Mouse (Mus musculus) lung, embryonic 15.5 days (tissue): ENCODE results near the gene Pcnx2. TPM values are rescaled to one million over a fixed set of nuclear protein-coding genes. Genes with fewer than 3 reads are reported as not detected.

ENCODE experiments used
- ATAC-seq: fragments of 200-750 bp; cut with Nextera tagmentation; 2 replicates; pipeline ENCODE4 v1.8.0; 2017; ENCODE audit warnings: moderate number of reproducible peaks, borderline replicate concordance; ENCODE audit not compliant: low FRiP score, low TSS enrichment; ENCODE audit errors: extremely low read depth
- H3K27ac ChIP-seq: fragments of 300-500 bp; sonication (generic); 2 replicates; pipeline ENCODE4 v1.5.1; 2015; ENCODE audit warnings: moderate library complexity, mild to moderate bottlenecking, inconsistent platforms
- H3K27me3 ChIP-seq: fragments of 300-500 bp; sonication (generic); 2 replicates; pipeline ENCODE4 v1.6.1; 2015; ENCODE audit warnings: inconsistent platforms
- H3K36me3 ChIP-seq: fragments of 300-500 bp; sonication (generic); 2 replicates; pipeline ENCODE4 v1.6.1; 2015; ENCODE audit warnings: inconsistent platforms
- H3K4me1 ChIP-seq: fragments of 300-500 bp; sonication (generic); 2 replicates; pipeline ENCODE4 v1.6.1; 2015; ENCODE audit warnings: inconsistent platforms
- H3K4me2 ChIP-seq: fragments of 300-500 bp; sonication (generic); 2 replicates; pipeline ENCODE4 v1.6.1; 2015; ENCODE audit warnings: inconsistent platforms, mild to moderate bottlenecking, moderate library complexity
- H3K4me3 ChIP-seq: fragments of 300-500 bp; sonication (generic); 2 replicates; pipeline ENCODE4 v1.5.1; 2015; ENCODE audit warnings: mild to moderate bottlenecking, inconsistent platforms
- H3K9ac ChIP-seq: fragments of 300-500 bp; sonication (generic); 2 replicates; pipeline ENCODE4 v1.6.1; 2015; ENCODE audit warnings: inconsistent platforms
- H3K9me3 ChIP-seq: fragments of 300-500 bp; sonication (generic); 2 replicates; pipeline ENCODE4 v1.6.1; 2016; ENCODE audit warnings: inconsistent platforms
- WGBS: fragments of 180-500 bp; shearing (Covaris S2); methylation state at CpG from one replicate; pipeline ENCODE4 v1.1.7; 2015; 5-methylcytosine and 5-hydroxymethylcytosine counted together
- polyA plus RNA-seq: library from polyadenylated mRNA; unstranded; fragments of >200 nt; fragmentation: Nextera tagmentation; extraction: Ambion mirVana; gene quantifications from 2 replicates; pipeline ENCODE4 v1.2.1, GENCODE M21; 2015

Gene Pcnx2
- polyA plus RNA-seq, 1 experiment from 2014 or later = 0.36 TPM

DNA sequence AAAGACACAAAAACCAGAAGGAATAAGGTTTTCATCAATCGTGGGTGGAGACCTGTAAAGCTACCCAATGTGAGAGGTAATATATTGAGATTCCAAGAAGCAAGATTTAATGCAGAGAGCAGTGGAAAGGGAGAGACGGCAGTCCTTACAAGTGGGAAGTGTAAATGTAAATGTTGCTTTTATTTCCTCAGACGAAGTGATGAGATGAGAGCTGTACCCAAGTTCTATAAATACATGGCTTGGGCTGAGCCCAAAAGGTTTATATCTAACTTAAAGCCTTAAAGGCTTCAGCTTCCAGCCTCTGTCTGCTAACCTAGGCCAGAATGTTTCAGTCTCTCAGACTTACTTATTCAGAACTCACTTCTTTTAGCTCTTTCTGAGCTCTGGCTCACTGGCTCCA, 8.2 kb downstream of the Pcnx2 start:
- 52% methylated on average over 3 of the region's 3 CpGs for WGBS
- H3K4me3 ChIP-seq = no peak overlapping the region
- no peak overlapping the region for H3K27ac ChIP-seq
- H3K36me3 ChIP-seq = no peaks in the 10 kb centered on the region
- ATAC-seq = no peak
- H3K4me2 ChIP-seq = no peak overlapping the region
- H3K27me3 ChIP-seq = no peaks in the 10 kb centered on the region
- H3K9me3 ChIP-seq = peaks cover 3% of the 10 kb centered on the region; the same call in 1 of the 2 replicates
- H3K4me1 ChIP-seq = no peaks in the 10 kb centered on the region
- H3K9ac ChIP-seq = no peak overlapping the region

- H3K4me3 ChIP-seq = no peak overlapping the region
- no peak overlapping the region for H3K9ac ChIP-seq
- H3K9me3 ChIP-seq = peaks cover 4% of the 10 kb centered on the region; the same call in 1 of the 2 replicates
- H3K27me3 ChIP-seq = no peaks in the 10 kb centered on the region
- 70% methylated on average over 9 of the region's 9 CpGs for WGBS
- H3K36me3 ChIP-seq = no peaks in the 10 kb centered on the region
- H3K27ac ChIP-seq = no peak overlapping the region
- no peaks in the 10 kb centered on the region for H3K4me1 ChIP-seq
- no peak for ATAC-seq
- H3K4me2 ChIP-seq = no peak overlapping the region
Measured at GRCm38 (mm10) chr8:125887549-125887948, 10.6 kb downstream of the Pcnx2 start.

GRCm38 (mm10) chr8:125880447-125880846, 17.7 kb downstream of the Pcnx2 start:
- H3K4me1 ChIP-seq = no peaks in the 10 kb centered on the region
- peaks cover 4% of the 10 kb centered on the region; the same call in 1 of the 2 replicates for H3K9me3 ChIP-seq
- peak; percentile 72; the same call in 1 of the 2 replicates for ATAC-seq
- no peak overlapping the region for H3K9ac ChIP-seq
- no peaks in the 10 kb centered on the region for H3K27me3 ChIP-seq
- 44% methylated on average over 4 of the region's 4 CpGs for WGBS
- H3K4me3 ChIP-seq = no peak overlapping the region
- no peak overlapping the region for H3K4me2 ChIP-seq
- no peaks in the 10 kb centered on the region for H3K36me3 ChIP-seq
- no peak overlapping the region for H3K27ac ChIP-seq

DNA sequence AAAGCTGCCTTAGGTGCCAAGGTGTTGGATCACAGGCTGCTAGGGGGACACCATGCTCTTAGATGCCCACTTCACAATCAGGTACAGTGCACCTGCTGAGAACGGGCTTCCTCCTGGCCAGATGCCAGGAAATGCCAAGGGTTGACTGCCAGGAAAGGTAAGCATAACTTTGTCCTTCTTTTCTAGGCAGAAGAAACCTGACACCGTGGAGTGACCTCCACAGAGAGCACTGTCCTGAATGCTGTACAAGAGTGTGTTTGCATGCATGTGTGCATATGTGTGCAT, 24.9 kb downstream of the Pcnx2 start:
- Histone ChIP-seq H3K27me3 (no peaks in the 10 kb centered on the region; the same call in 1 of the 2 replicates), H3K9me3 (no peaks in the 10 kb centered on the region), H3K9ac (no peak overlapping the region), H3K4me1 (peaks cover 30% of the 10 kb centered on the region), H3K4me3 (no peak overlapping the region), H3K4me2 (no peak overlapping the region), H3K36me3 (no peaks in the 10 kb centered on the region), H3K27ac (0 out of 2 replicates have a peak overlapping the region, but pooled peaks have one; percentile 56)
- peak; percentile 52; the same call in 1 of the 2 replicates for ATAC-seq
- 59% methylated on average over 2 of the region's 2 CpGs for WGBS

DNA sequence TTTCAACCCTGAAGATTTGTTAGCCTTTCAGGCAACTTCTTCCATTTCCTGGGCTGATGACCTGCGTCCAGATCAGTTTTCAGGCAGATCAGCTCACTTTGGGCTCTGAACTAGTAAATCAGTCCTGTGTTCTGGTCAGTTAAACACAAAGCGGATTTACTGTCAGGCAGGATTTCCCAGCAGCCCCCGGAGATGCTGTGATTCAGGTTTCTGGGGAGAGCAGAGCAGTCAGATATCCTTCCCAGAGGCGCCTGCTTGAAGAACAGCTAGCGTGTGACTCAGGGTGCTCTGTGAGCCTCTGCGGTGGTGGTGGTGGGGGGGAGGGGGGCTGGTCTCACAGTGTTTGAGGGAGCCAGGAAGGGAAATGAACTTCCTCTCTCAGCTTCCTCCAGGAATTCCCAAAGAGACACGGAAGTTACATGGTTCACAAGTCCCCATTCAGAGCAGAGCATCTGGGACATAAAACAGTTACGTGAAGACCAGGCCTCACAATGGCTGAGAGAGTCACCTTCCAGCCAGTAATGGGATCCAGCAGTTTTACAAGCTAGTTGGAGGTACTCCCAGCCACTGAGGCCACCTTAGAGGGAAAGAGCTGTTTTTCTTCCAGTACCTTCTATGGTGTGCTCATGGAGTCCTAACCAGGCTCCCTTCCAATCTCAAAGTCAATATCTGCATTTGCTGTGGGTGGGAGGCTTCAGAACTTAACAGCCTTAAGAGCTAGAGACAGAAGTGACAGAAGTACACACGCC, 25.4 kb downstream of the Pcnx2 start:
- Histone ChIP-seq H3K9me3 (no peaks in the 10 kb centered on the region), H3K36me3 (no peaks in the 10 kb centered on the region), H3K27ac (peak overlapping the region; percentile 56; the same call in 1 of the 2 replicates), H3K9ac (no peak overlapping the region), H3K4me1 (peaks cover 30% of the 10 kb centered on the region), H3K27me3 (no peaks in the 10 kb centered on the region; the same call in 1 of the 2 replicates), H3K4me2 (no peak overlapping the region), H3K4me3 (no peak overlapping the region)
- ATAC-seq = no peak
- WGBS = 47% methylated on average over 9 of the region's 9 CpGs

GRCm38 (mm10) chr8:125870821-125871321, 27.2 kb downstream of the Pcnx2 start:
- H3K27ac ChIP-seq = no peak overlapping the region
- ATAC-seq = peak; percentile 41
- H3K4me2 ChIP-seq = peak overlapping the region; percentile 35; the same call in 1 of the 2 replicates
- H3K9ac ChIP-seq = no peak overlapping the region
- H3K36me3 ChIP-seq = no peaks in the 10 kb centered on the region
- no peaks in the 10 kb centered on the region for H3K9me3 ChIP-seq
- H3K27me3 ChIP-seq = no peaks in the 10 kb centered on the region; the same call in 1 of the 2 replicates
- under 1% methylated on average over 7 of the region's 7 CpGs for WGBS
- H3K4me1 ChIP-seq = peaks cover 30% of the 10 kb centered on the region
- H3K4me3 ChIP-seq = no peak overlapping the region

DNA sequence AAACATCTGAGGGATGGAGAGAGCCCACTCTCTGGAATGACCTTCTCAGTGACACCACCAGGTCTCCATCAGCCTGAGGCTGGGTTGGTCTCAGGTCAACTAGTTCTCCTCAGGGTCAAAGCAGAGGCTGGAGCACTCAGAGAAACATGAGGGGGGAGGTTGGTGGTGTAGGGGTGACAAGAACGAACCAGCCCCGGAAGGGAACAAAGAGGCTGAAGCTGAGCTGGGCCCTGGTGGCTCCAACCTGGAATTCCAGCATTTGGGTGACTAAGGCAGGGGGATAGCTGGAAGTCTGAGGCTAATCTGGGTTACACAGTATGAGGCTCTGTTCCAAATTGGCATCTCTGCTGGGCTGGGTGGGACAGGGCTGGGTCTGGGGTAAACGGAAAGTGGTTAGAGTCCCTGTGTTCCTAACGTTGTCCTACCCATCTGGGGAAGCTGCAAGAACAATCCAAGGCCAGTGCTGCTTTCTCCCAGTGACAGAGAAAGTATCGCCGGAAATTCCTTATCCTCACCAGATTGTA, 27.9 kb downstream of the Pcnx2 start:
- no peak overlapping the region for H3K27ac ChIP-seq
- H3K4me1 ChIP-seq = peaks cover 30% of the 10 kb centered on the region
- ATAC-seq = 0 out of 2 replicates have a peak, but pooled peaks have one; percentile 12
- no peaks in the 10 kb centered on the region for H3K36me3 ChIP-seq
- no peaks in the 10 kb centered on the region; the same call in 1 of the 2 replicates for H3K27me3 ChIP-seq
- H3K9me3 ChIP-seq = no peaks in the 10 kb centered on the region
- no peak overlapping the region for H3K9ac ChIP-seq
- no peak overlapping the region for H3K4me2 ChIP-seq
- H3K4me3 ChIP-seq = no peak overlapping the region
- 17% methylated on average over 6 of the region's 6 CpGs for WGBS

DNA sequence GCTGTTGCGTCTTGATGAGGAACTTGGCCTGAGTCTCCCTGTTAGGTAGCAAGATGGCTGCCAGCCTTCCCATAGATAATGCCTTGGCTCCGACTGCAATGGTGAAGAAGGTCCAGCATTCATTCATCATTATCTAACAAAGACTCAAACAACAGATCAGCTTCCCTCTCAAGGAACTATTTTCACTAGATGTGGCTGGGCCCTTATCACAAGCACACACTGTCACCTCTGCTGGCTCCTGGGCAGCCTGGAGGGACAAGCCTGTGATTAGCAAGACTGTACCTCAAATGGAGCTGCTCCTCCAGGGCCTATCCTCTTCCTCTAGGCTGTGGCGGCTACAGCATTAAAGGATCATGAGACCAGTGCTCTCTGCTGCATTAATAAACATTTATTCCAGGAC, 28.4 kb downstream of the Pcnx2 start:
- Histone ChIP-seq H3K9me3 (no peaks in the 10 kb centered on the region), H3K27ac (no peak overlapping the region), H3K27me3 (no peaks in the 10 kb centered on the region; the same call in 1 of the 2 replicates), H3K4me3 (no peak overlapping the region), H3K4me2 (no peak overlapping the region), H3K36me3 (no peaks in the 10 kb centered on the region), H3K9ac (no peak overlapping the region), H3K4me1 (peaks cover 30% of the 10 kb centered on the region)
- ATAC-seq = no peak
- WGBS = 72% methylated on average over 3 of the region's 3 CpGs

DNA sequence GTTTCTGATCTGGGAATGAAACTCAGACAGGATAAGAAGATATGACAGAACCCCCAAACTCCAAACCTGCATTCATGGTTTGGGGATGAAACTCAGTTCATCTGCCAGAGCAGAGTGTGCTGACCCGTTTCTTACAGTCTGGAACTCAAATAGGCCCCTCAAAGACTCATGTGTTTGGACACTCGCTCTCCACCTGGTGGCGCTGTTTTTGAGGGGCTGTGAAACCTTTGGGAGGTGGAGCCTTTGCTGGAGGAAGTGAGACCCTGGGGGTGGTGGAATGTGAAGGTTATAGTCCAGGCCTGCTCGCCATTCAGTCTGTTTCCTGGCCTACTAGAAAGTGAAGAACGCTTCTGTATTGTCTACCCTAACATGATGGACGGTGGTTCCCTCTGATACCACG, 29.6 kb downstream of the Pcnx2 start:
- 44% methylated on average over 7 of the region's 7 CpGs for WGBS
- H3K4me2 ChIP-seq = no peak overlapping the region
- H3K36me3 ChIP-seq = no peaks in the 10 kb centered on the region
- no peaks in the 10 kb centered on the region; the same call in 1 of the 2 replicates for H3K27me3 ChIP-seq
- no peak for ATAC-seq
- no peaks in the 10 kb centered on the region for H3K9me3 ChIP-seq
- no peak overlapping the region for H3K9ac ChIP-seq
- no peak overlapping the region for H3K27ac ChIP-seq
- no peak overlapping the region for H3K4me3 ChIP-seq
- peaks cover 29% of the 10 kb centered on the region for H3K4me1 ChIP-seq

DNA sequence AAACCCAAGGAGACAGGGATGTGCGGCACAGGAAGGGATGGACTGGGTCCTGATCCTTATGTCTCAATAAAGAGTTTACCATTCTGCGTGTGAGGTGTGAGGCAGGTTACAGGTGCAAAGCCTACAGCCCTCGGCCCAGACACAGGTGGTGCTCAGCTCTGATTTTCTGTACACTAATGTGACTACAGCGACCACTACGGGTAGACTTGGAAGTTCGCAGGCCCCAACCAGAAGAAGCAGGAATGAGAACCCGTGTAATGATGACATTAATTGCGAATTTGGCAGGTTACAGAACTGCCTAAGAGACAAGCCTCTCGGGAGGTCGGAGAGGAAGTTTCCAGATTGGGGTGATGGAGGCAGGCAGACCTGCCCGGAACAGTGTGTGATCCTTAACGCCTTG, 32.0 kb downstream of the Pcnx2 start:
- 60% methylated on average over 12 of the region's 12 CpGs for WGBS
- Histone ChIP-seq H3K4me1 (peaks cover 15% of the 10 kb centered on the region), H3K36me3 (no peaks in the 10 kb centered on the region), H3K4me3 (no peak overlapping the region), H3K27me3 (no peaks in the 10 kb centered on the region; the same call in 1 of the 2 replicates), H3K9ac (no peak overlapping the region), H3K27ac (no peak overlapping the region), H3K4me2 (no peak overlapping the region), H3K9me3 (no peaks in the 10 kb centered on the region)
- no peak for ATAC-seq

- Histone ChIP-seq H3K27ac (no peak overlapping the region), H3K4me1 (0 out of 2 replicates have a peak, but pooled peaks cover 8% of the 10 kb centered on the region), H3K36me3 (no peaks in the 10 kb centered on the region), H3K9ac (no peak overlapping the region), H3K27me3 (no peaks in the 10 kb centered on the region), H3K9me3 (no peaks in the 10 kb centered on the region), H3K4me2 (no peak overlapping the region), H3K4me3 (no peak overlapping the region)
- ATAC-seq = no peak
- 45% methylated on average over 6 of the region's 6 CpGs for WGBS
Measured at GRCm38 (mm10) chr8:125857251-125857650, 40.9 kb downstream of the Pcnx2 start.

- ATAC-seq = no peak
- Histone ChIP-seq H3K4me2 (no peak overlapping the region), H3K27ac (no peak overlapping the region)
Measured at GRCm38 (mm10) chr8:125856160-125856559, 42.0 kb downstream of the Pcnx2 start.

More at GRCm38 (mm10) chr8:125856160-125856559, 42.0 kb downstream of the Pcnx2 start:
- WGBS = 82% methylated on average over 4 of the region's 4 CpGs
- Histone ChIP-seq H3K9ac (no peak overlapping the region), H3K4me1 (0 out of 2 replicates have a peak, but pooled peaks cover 5% of the 10 kb centered on the region), H3K27me3 (no peaks in the 10 kb centered on the region), H3K4me3 (no peak overlapping the region), H3K36me3 (no peaks in the 10 kb centered on the region), H3K9me3 (no peaks in the 10 kb centered on the region)
